Mouse (Mus musculus) erythroblast, embryonic 14.5 days (primary cell): ENCODE results near the gene Adam33.

Source experiments
- GATA1 ChIP-seq: IDR thresholded peaks from 2 replicates; pipeline ENCODE4 v1.6.1; 2012; ENCODE audit warnings: low read length, inconsistent platforms, mixed read lengths
- TAL1 ChIP-seq: IDR thresholded peaks from 3 replicates; pipeline ENCODE4 v1.6.1; 2012; ENCODE audit warnings: low read length, inconsistent platforms, mixed read lengths

DNA sequence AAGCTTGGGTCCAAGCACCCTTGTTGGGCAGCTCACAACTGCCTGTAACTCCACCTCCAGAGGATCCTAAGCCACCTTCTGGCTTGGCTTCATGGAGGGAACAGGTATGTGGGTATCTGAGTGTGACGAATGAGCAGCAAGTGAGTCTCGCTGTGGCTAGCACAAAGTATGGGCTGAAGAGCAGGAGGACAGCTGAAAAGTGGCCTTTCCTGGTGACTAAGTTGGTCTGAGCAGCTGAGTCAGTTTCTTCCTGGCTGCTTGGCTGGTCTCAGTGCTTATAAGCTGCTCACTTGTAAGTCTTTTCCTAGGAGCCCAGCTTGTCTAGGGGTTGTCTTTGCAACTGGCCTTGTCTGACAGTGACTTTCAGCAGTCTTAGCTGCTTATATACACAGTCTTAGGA is 27.3 kb downstream of the Adam33 start:
- TF ChIP-seq TAL1: no peak
- no peak for TF ChIP-seq GATA1
